Mouse (Mus musculus): ENCODE results near the gene Diaph3.

DNA sequence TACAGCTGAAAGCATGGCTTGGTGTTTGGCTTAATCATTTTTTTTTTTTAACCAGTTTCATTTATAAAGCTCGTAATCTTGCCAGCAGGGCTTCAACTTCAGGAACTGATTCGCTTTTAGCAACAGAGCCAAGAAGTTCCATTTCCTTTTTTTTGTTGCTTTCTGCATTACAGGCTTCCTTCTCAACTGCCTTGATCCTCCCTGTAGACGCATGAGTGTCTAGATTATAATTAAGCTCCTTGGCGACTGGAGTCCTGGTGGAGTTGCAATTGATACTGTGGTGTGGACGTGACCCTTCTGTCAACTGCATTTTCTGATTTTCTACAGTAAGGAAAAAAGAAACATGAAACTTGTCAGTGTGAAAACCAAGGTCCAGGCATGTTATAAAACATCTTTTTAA is 484.8 kb downstream of the Diaph3 start:
- no peak for TF ChIP-seq GATA1 (IDR thresholded peaks at IDR 0.05; ENCODE audit: low read length)
- no peak for TF ChIP-seq TAL1 (IDR thresholded peaks at IDR 0.05; ENCODE audit: low read length)

Data from erythroblast, embryonic 14.5 days (primary cell).